Mouse (Mus musculus): ENCODE measurements around the gene Hltf. TPM values are rescaled to one million over a fixed set of nuclear protein-coding genes. Genes with fewer than 3 reads are reported as not detected.
"Not testable (repeated sequence)": the region's sequence is repeated elsewhere in the genome, so short reads cannot be mapped to it uniquely, and the experiment has no call there.

The Hltf gene
- polyA plus RNA-seq, 1 experiment from 2014 or later, result 19.0 TPM

DNA sequence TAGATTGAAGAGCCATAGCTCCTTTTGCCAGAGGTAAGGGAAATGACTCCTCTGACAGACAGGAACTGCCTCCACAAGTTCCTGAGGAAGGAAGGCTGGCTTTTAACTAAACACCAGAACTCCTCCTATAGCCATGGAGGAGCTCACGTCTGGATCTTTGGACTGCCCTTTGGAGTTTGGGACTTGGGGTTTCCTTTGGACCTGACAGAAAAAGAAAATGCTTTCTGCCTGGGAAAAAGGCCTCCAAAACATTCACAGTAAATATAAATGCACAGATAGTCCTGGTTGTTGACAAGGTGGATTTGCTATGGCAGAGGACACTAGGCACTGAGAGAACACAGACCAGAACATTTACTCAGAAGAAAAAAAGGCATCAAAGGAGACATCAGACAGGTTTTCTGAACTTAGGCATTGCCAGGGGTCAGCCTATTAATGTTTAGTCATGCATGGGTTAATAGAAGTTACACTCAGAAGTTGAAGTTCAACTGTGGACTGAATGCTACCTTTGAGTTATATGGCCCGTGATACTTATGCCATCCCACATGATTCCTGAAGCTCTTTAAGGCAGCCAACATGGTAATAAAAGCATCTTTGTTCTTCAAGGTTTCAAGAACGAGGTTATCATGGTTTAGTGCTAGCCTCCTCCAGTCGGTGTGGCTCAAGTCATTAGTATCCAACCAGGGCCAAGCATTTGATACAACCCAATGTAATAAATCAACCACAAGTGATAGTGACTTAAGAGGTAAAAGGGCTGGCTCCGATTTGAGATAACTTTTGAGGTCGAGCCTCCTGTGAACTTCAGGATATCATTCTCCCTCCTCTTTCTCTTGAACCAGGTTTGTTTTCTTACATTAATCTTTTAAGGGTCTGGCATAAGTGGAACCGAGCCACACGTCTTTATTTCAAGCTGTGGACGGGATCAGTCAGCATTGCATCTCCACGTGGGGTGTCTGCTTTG lies 23.6 kb upstream of the Hltf start:
- Histone ChIP-seq H3K27ac (peak overlapping the region; percentile 83; the same call in 1 of the 2 replicates), H3K4me3 (peak overlapping the region; percentile 98), H3K9me3 (no peaks in the 10 kb centered on the region), H3K4me2 (peak overlapping the region; percentile 71), H3K27me3 (replicated peaks) (no peaks in the 10 kb centered on the region), H3K36me3 (replicated peaks) (no peaks in the 10 kb centered on the region), H3K4me1 (peaks cover 11% of the 10 kb centered on the region), H3K9ac (peak overlapping the region; percentile 92)
- ATAC-seq (replicated peaks), result no peak
- 20% methylated on average over 10 of the region's 10 CpGs for WGBS

DNA sequence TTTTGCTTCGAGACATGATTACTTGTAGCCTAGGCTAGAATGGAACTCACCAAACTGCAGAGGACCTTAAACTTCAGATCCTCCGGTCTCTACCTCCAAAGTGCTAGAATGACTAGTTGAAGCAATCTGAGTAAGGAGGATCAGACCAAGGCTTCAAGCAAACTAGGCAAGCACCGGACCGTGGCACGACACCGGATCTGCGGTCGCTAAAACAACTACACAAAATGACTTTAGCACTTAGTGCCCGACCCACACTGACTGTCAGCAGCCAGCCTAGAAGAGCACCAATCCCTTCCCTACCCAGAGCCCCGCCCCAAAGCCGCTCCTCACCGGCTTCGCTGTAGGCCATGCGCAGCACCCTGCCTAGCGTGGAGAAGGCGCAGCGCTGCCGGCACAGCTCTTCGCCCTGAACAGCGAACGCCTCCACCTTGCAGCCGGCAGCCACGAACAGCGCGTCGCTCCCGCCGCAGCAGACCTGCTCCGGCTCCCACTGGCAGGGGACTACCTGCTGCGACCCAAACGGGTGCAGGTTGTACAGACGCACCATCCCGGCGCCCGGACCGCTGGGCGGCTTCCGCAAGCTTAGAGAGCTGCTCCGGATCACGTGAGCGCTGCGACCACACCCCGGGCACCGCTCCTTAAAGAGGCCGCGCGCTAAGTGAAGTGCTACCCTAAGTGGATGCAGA lies 22.7 kb upstream of the Hltf start, which contains the start of gene Hps3:
TSS of gene Hps3 (minus strand) at position 597 of the 686 bp plus-strand sequence.
- H3K27me3 ChIP-seq (replicated peaks), result no peaks in the 10 kb centered on the region
- H3K9me3 ChIP-seq, result no peaks in the 10 kb centered on the region
- ATAC-seq (replicated peaks), result peak; percentile 100
- H3K27ac ChIP-seq, result peak within 1 kb of the TSS; percentile 83
- peak within 1 kb of the TSS; percentile 71 for H3K4me2 ChIP-seq
- H3K9ac ChIP-seq, result peak within 1 kb of the TSS; percentile 92
- peaks cover 11% of the 10 kb centered on the region for H3K4me1 ChIP-seq
- under 1% methylated on average over 47 of the region's 47 CpGs for WGBS
- H3K4me3 ChIP-seq, result peak within 1 kb of the TSS; percentile 98
- no peaks in the 10 kb centered on the region for H3K36me3 ChIP-seq (replicated peaks)

DNA sequence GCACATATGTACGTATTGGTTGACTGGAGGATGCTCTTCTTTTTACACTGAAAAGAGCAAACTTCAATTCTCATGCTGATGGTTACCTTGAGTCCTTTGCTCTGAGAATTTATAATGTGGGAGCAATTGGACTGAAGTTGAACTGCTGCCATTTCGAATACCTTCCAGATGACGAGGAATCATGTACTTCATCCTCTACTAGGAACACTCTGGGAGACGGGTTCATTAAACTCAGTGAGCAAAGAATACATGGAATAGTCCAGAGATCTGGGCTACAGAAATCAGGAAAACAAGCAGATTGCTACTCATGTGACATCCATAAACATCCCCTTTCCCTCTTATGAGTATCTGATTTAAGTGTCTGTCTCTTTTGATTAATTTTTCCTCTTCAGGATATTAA lies 21.5 kb upstream of the Hltf start:
- no peak overlapping the region for H3K9ac ChIP-seq
- H3K27me3 ChIP-seq (replicated peaks), result no peaks in the 10 kb centered on the region
- 84% methylated on average over 4 of the region's 4 CpGs for WGBS
- no peak overlapping the region for H3K4me3 ChIP-seq
- no peaks in the 10 kb centered on the region for H3K36me3 ChIP-seq (replicated peaks)
- no peak overlapping the region; the same call in 1 of the 2 replicates for H3K4me2 ChIP-seq
- H3K27ac ChIP-seq, result no peak overlapping the region
- H3K4me1 ChIP-seq, result peaks cover 11% of the 10 kb centered on the region
- no peak for ATAC-seq (replicated peaks)
- no peaks in the 10 kb centered on the region for H3K9me3 ChIP-seq

DNA sequence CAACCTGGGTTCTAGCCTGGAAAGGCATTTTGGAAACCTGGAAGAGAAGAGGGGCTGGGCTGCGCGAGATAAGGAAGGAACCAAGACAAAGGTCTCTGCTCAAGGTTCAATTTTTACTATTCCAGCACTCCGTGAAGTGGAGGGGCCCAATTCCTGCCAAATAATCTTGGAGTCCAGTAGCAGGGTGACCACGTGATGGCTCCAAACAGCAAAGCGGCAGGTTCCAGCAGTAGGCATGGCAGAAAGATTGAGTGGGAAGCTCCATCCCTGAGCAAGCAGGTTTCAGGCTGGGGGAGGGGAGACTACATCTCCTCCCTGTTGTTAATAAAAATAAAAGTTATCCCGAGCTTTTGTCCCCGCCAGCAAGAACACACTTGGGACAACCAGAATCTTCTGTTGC lies 16.1 kb upstream of the Hltf start:
- not testable (repeated sequence) for H3K27ac ChIP-seq; H3K27me3 ChIP-seq (replicated peaks); H3K9me3 ChIP-seq; H3K4me3 ChIP-seq; H3K36me3 ChIP-seq (replicated peaks); ATAC-seq (replicated peaks); H3K9ac ChIP-seq; H3K4me2 ChIP-seq; H3K4me1 ChIP-seq
- 95% methylated on average over 7 of the region's 7 CpGs for WGBS

DNA sequence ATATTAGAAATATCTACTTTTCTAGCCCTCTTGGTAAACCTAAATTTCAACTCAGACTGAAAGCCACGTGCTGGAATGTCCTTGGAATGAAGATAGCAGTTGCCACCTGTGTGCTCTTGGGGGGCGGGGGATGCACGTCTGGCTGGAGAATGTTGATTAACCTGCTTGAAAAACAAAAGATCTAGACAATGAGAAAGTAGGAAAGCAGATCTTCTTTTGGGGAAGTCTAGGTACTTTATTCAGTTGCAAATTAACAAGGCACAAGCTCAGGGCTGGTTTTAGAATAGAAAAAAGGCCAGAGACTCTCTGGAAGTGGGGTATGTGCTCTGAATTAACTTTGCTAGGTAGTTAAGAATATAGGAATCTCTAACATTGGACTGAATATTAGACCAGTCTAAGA lies 12.9 kb upstream of the Hltf start:
- 64% methylated on average over 3 of the region's 3 CpGs for WGBS
- H3K9me3 ChIP-seq; H3K4me2 ChIP-seq; H3K27me3 ChIP-seq (replicated peaks); ATAC-seq (replicated peaks); H3K4me1 ChIP-seq; H3K27ac ChIP-seq; H3K9ac ChIP-seq; H3K36me3 ChIP-seq (replicated peaks); H3K4me3 ChIP-seq: not testable (repeated sequence)

DNA sequence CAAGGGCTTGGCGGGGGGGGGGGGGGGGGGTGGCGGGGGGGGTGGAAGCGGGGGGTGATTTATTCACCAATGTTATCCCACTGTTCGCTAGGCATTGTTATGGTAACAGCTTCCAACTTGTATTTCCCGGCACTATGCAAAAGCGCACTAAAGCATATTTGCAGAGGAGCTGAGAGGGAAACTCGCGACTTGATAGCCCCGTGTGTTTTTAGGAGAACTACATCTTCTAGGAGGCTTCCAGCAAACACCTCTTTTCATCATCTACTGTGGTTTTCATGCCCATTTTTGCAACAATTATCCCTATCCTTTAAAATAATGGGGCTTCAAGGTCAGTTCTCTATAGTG lies 558 bp downstream of the Hltf start:
- Histone ChIP-seq H3K36me3 (replicated peaks) (no peaks in the 10 kb centered on the region; the same call in 1 of the 2 replicates), H3K4me1 (peaks cover 11% of the 10 kb centered on the region), H3K9ac (peak overlapping the region; percentile 87), H3K27ac (peak overlapping the region; percentile 89), H3K9me3 (no peaks in the 10 kb centered on the region), H3K4me3 (peak overlapping the region; percentile 97), H3K27me3 (replicated peaks) (no peaks in the 10 kb centered on the region), H3K4me2 (peak overlapping the region; percentile 63)
- ATAC-seq (replicated peaks), result peak; percentile 44; the same call in 1 of the 2 replicates
- WGBS, result 0% methylated on average over 7 of the region's 9 CpGs

DNA sequence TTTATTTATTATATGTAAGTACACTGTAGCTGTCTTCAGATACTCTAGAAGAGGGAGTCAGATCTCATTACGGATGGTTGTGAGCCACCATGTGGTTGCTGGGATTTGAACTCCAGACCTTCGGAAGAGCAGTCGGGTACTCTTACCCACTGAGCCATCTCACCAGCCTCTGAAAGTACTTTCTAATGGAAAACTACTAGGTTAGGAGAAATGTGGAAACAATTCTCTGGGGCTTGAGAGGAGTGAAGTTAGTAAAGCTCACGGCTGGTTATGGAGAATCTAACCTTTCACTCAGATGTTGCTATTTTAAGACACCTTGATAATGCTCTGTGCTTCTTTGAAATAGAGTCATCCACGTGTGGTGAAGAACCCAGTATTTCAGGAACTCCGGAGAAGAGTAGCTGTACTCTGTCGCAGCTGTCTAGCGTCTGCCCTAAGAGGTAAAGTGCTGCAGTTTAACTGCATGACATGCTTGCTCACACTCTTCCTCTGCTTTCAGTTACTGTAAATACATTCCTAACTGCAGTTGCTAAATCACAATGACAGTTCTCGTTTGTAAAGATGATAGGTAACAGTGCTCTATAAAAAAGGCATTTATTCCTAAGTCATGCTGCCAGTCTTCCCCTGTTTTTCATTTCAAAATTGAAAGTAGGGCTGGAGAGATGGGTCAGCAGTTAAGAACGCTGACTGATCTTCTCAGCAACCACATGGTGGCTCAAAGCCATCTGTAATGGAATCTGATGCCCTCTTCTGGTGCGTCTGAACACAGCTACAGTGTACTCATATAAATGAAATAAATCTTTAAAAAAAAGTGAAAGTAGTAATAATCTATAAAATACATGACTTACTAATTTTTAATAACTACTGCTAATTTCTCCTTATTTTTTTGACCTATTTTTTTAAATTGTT lies 18.8 kb downstream of the Hltf start:
- ATAC-seq (replicated peaks), result no peak
- H3K27ac ChIP-seq, result no peak overlapping the region
- no peaks in the 10 kb centered on the region for H3K27me3 ChIP-seq (replicated peaks)
- H3K4me2 ChIP-seq, result no peak overlapping the region
- H3K36me3 ChIP-seq (replicated peaks), result peaks cover 7% of the 10 kb centered on the region
- no peaks in the 10 kb centered on the region for H3K4me1 ChIP-seq
- 86% methylated on average over 11 of the region's 11 CpGs for WGBS
- H3K9ac ChIP-seq, result no peak overlapping the region
- H3K4me3 ChIP-seq, result no peak overlapping the region
- H3K9me3 ChIP-seq, result no peaks in the 10 kb centered on the region

DNA sequence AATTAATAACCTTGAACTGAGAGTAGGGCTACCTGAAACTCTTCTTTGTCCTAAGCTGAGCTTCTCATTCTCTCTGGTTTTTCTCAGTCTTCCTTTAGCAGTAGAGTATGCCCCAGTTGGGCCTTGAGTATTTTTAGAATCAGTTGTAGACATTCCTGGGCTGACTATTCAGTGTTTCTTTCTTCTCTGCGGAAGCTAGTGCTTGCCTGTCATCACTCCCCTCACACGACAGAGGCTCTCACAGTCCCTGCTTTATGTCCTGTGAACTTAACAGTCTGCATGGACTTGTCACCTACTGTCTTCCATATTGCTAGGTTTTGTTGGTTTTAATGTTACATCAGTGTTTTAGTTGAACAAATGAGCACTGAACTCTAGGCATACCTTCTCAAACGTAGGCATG lies 24.6 kb downstream of the Hltf start:
- no peaks in the 10 kb centered on the region for H3K9me3 ChIP-seq
- H3K4me3 ChIP-seq, result no peak overlapping the region
- H3K36me3 ChIP-seq (replicated peaks), result peaks cover 16% of the 10 kb centered on the region
- no peak overlapping the region for H3K4me2 ChIP-seq
- no peaks in the 10 kb centered on the region for H3K4me1 ChIP-seq
- WGBS, result 82% methylated on average over 3 of the region's 3 CpGs
- no peak overlapping the region for H3K9ac ChIP-seq
- no peak overlapping the region for H3K27ac ChIP-seq
- no peak for ATAC-seq (replicated peaks)
- no peaks in the 10 kb centered on the region for H3K27me3 ChIP-seq (replicated peaks)

DNA sequence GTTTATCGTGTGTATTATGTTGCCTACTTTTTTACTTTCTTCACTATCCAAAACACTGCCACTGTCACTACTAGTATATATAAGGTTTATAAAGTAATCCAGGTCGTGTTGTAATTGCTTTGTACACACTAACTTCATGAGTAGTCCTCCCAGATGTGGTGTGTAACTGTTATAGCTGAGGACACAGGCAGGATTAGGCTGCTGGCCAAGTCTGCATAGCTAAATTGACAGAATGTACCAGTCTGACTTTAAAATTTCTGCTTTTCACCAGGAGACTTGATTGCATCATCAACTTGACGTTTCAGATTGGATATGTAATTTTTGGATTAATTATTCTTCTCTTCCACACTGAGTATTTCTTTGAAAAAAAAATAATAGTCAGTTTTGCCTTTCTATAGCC lies 46.2 kb downstream of the Hltf start:
- Histone ChIP-seq H3K4me3 (no peak overlapping the region), H3K9me3 (no peaks in the 10 kb centered on the region), H3K4me2 (no peak overlapping the region), H3K9ac (no peak overlapping the region), H3K27me3 (replicated peaks) (no peaks in the 10 kb centered on the region), H3K36me3 (replicated peaks) (no peaks in the 10 kb centered on the region; the same call in 1 of the 2 replicates), H3K4me1 (no peaks in the 10 kb centered on the region), H3K27ac (no peak overlapping the region)
- 83% methylated on average over 3 of the region's 3 CpGs for WGBS
- no peak for ATAC-seq (replicated peaks)

DNA sequence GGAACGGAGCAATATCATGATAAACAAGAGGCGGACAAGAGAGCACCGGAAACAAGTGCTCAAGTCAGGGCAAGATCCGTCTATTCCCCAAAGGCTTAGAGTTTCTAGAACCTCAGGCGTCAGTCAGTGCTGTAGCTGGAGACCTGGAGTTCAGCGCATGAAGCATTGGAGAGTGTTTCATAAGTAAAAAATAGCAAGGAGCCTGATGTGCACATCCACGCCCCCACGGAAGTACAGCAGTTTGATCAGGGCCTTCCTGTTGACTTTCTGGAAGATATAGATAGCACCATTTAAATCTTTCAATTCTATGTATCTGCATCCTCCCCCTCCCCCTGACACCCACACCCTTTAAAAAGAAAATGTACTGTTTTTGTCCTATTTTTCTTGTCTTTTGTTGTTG lies 46.7 kb downstream of the Hltf start:
- WGBS, result 90% methylated on average over 8 of the region's 8 CpGs
- no peaks in the 10 kb centered on the region for H3K4me1 ChIP-seq
- H3K27me3 ChIP-seq (replicated peaks), result no peaks in the 10 kb centered on the region
- H3K36me3 ChIP-seq (replicated peaks), result no peaks in the 10 kb centered on the region; the same call in 1 of the 2 replicates
- H3K9ac ChIP-seq, result no peak overlapping the region
- H3K27ac ChIP-seq, result no peak overlapping the region
- H3K4me3 ChIP-seq, result no peak overlapping the region
- H3K4me2 ChIP-seq, result no peak overlapping the region
- no peak for ATAC-seq (replicated peaks)
- H3K9me3 ChIP-seq, result no peaks in the 10 kb centered on the region

DNA sequence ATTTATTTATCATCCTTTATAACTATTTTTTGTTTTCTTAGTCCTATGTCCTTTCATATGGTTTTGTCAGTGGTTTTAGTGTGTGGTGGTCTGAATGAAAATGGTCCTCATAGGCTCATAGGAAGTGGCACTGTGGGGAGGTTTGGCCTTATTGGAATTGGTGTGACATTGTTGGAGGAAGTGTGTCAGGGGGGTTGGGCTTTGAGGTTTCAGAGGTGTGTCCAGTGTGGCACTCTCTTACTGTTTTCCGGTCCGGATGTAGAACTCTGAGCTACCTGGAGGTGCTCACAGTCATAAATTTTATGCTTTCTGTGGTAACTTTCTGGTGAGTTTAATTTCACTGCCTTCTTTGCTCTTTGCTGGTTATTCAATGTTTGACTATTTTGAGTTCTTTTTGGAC lies 47.2 kb downstream of the Hltf start:
- WGBS, result 97% methylated on average over 2 of the region's 2 CpGs
- ATAC-seq (replicated peaks), result no peak
- H3K36me3 ChIP-seq (replicated peaks), result no peaks in the 10 kb centered on the region; the same call in 1 of the 2 replicates
- H3K27ac ChIP-seq, result no peak overlapping the region
- no peak overlapping the region for H3K9ac ChIP-seq
- no peak overlapping the region for H3K4me2 ChIP-seq
- H3K27me3 ChIP-seq (replicated peaks), result no peaks in the 10 kb centered on the region
- no peaks in the 10 kb centered on the region for H3K4me1 ChIP-seq
- H3K9me3 ChIP-seq, result no peaks in the 10 kb centered on the region
- H3K4me3 ChIP-seq, result no peak overlapping the region

DNA sequence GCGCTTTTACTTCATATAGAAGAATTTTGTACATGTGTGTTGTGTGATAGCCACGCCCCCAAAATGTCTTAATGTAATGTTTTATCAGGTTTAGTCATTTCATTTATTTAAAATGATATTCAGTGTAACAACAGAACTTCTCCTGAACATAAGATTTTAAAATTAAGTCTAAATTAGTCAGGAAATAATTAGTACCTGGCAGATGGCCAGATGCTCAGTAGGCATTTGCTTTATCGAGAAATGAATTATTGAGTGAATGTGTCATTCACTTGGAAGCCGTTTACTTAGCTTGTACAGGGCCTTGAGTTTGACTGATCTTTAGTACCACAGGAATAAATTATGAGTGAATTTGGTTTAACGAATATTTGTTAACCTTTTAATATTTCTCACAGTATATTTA lies 51.3 kb downstream of the Hltf start:
- no peaks in the 10 kb centered on the region for H3K27me3 ChIP-seq (replicated peaks)
- H3K4me1 ChIP-seq, result no peaks in the 10 kb centered on the region
- WGBS, result 83% methylated on average over 5 of the region's 5 CpGs
- H3K4me2 ChIP-seq, result no peak overlapping the region
- ATAC-seq (replicated peaks), result no peak
- H3K9me3 ChIP-seq, result no peaks in the 10 kb centered on the region
- no peak overlapping the region for H3K27ac ChIP-seq
- peaks cover 2% of the 10 kb centered on the region; the same call in 1 of the 2 replicates for H3K36me3 ChIP-seq (replicated peaks)
- no peak overlapping the region for H3K9ac ChIP-seq
- no peak overlapping the region for H3K4me3 ChIP-seq

Measured in midbrain, embryonic 15.5 days (tissue).